11 mouse cellular contexts compared by ENCODE assay signal in genomic region chr1:187649871-187650270, GRCm38 (mm10). TPM values are rescaled to one million over a fixed set of nuclear protein-coding genes. Genes with fewer than 3 reads are reported as not detected.
DNase-seq lines count a peak whose midpoint lies in the region; ATAC-seq lines count a peak whose summit lies in the region.
"Had no signal": no experiment of that assay in that cellular context is flagged by ENCODE, and none has a peak within 500 bp of the region (broad histone marks: within the 10 kb centered on the region; RNA-seq: fewer than 3 reads in every experiment).

No protein-coding gene starts in this region.

- WGBS in heart, embryonic 16.5 days = 25% methylated on average over 5 of the region's 5 CpGs
- WGBS in kidney, embryonic 14.5 days = 56% methylated on average over 5 of the region's 5 CpGs

- no peaks in the 10 kb centered on the region for H3K27me3 ChIP-seq in heart, embryonic 16.5 days (ENCODE audit: control insufficient read depth, insufficient read depth, low read length)
- H3K27me3 ChIP-seq in kidney, embryonic 14.5 days (ENCODE audit: control insufficient read depth, insufficient read depth, low read length) = no peaks in the 10 kb centered on the region

- peak overlapping the region; percentile 86; the same call in 1 of the 2 replicates for H3K4me2 ChIP-seq in heart, embryonic 16.5 days (ENCODE audit: low read depth, low read length)
- H3K4me2 ChIP-seq in kidney, embryonic 14.5 days (replicated peaks; ENCODE audit: low read depth, low read length) = no peak overlapping the region

- DNase-seq in adrenal gland, adult 2 months = peak; percentile 9
- DNase-seq in adrenal gland, adult 8-10 months = no peak
- DNase-seq in ovary, postnatal 14 days (ENCODE audit: low spot score) = peak; percentile 23
- no peak for DNase-seq in ovary, adult 18-20 months (ENCODE audit: low spot score)
- no peak for DNase-seq in thymus, postnatal 36 days
- DNase-seq in right cerebral cortex, postnatal 25 days = no peak
- DNase-seq: kidney, postnatal 10 days had no signal

- no peak overlapping the region for H3K4me3 ChIP-seq in heart, embryonic 16.5 days (ENCODE audit: low read length)
- no peak overlapping the region for H3K4me3 ChIP-seq in kidney, embryonic 14.5 days (ENCODE audit: low read length)

- 0 out of 2 replicates have a peak, but pooled peaks cover 2% of the 10 kb centered on the region for H3K36me3 ChIP-seq in heart, embryonic 16.5 days (ENCODE audit: control insufficient read depth, insufficient read depth)
- H3K36me3 ChIP-seq in kidney, embryonic 14.5 days (ENCODE audit: control insufficient read depth, insufficient read depth, low read length) = no peaks in the 10 kb centered on the region

- ATAC-seq in heart, embryonic 16.5 days (replicated peaks; ENCODE audit: extremely low read depth, insufficient read depth, low FRiP score) = no peak
- no peak for ATAC-seq in kidney, embryonic 14.5 days (ENCODE audit: low FRiP score, low TSS enrichment)

- peak overlapping the region; percentile 9; the same call in 1 of the 2 replicates for H3K27ac ChIP-seq in heart, embryonic 16.5 days (ENCODE audit: low read length)
- H3K27ac ChIP-seq in kidney, embryonic 14.5 days (ENCODE audit: low read depth, low read length) = no peak overlapping the region
- H3K27ac ChIP-seq: macrophage had no signal

- H3K9ac ChIP-seq in heart, embryonic 16.5 days (ENCODE audit: low read length) = 0 out of 2 replicates have a peak overlapping the region, but pooled peaks have one; percentile 33
- H3K9ac ChIP-seq in kidney, embryonic 14.5 days (ENCODE audit: low read depth, low read length) = no peak overlapping the region

- peaks cover 20% of the 10 kb centered on the region for H3K4me1 ChIP-seq in heart, embryonic 16.5 days (ENCODE audit: control insufficient read depth, insufficient read depth, low read length)
- peaks cover 13% of the 10 kb centered on the region; the same call in 1 of the 2 replicates for H3K4me1 ChIP-seq in kidney, embryonic 14.5 days (ENCODE audit: control insufficient read depth, insufficient read depth, low read length)

- no peaks in the 10 kb centered on the region for H3K9me3 ChIP-seq in heart, embryonic 16.5 days (replicated peaks; ENCODE audit: control insufficient read depth, low read length)
- no peaks in the 10 kb centered on the region for H3K9me3 ChIP-seq in kidney, embryonic 14.5 days (ENCODE audit: control insufficient read depth, low read length)

RNA-seq across cellular contexts. Expression of gene Esrrg, which starts 41.3 kb away (rescaled TPM):
- 10 to 100 TPM; 14.8 to 17.7 TPM for total RNA-seq in adrenal gland, adult 2 months (2021)
- 2.1 and 3.1 TPM in 2 replicates for polyA plus RNA-seq in adrenal gland, adult 2 months (2012; rRNA removed)
- total RNA-seq in adrenal gland, adult 8-10 months (2022) = 10 to 100 TPM; 10.0 to 30.1 (median 15.7) TPM
- polyA plus RNA-seq in heart, embryonic 16.5 days (2015; fragmentation: Nextera tagmentation; extraction: Ambion mirVana) = 23.0 and 23.5 TPM in 2 replicates
- polyA plus RNA-seq in kidney, embryonic 14.5 days (2014; fragmentation: Nextera tagmentation; extraction: Ambion mirVana) = 13.8 and 21.5 TPM in 2 replicates
- total RNA-seq: neutrophil, adult 5-6 weeks had no signal
- polyA plus RNA-seq: macrophage had no signal

Comparison
In these comparisons a context has a peak if more than half of its experiments do, and no peak if none do; other contexts are left out.
1. DNase-seq: peak in adrenal gland, adult 2 months (single experiment) and ovary, postnatal 14 days (single experiment); none in adrenal gland, adult 8-10 months (single experiment), ovary, adult 18-20 months (single experiment), thymus, postnatal 36 days (0 of 2) and right cerebral cortex, postnatal 25 days (single experiment).